Mouse (Mus musculus) kidney, adult 2 months (tissue): ENCODE data around the gene Wdr90. TPM values are rescaled to one million over a fixed set of nuclear protein-coding genes. Genes with fewer than 3 reads are reported as not detected.

Experiments
- DNase-seq: peaks from one replicate; pipeline ENCODE4 v3.0.0; 2021
- H3K27ac ChIP-seq: fragments of 200-500 bp; 2 replicates; pipeline ENCODE4 v1.5.1; 2012; ENCODE audit warnings: low read depth, low read length, control low read depth, inconsistent platforms; ENCODE audit not compliant: insufficient read depth
- H3K27me3 ChIP-seq: fragments of 200-500 bp; replicated peaks from 2 replicates; pipeline ENCODE4 v1.6.1; 2012; ENCODE audit warnings: mild to moderate bottlenecking, moderate library complexity, low read length, inconsistent platforms; ENCODE audit not compliant: control insufficient read depth, insufficient read depth
- H3K36me3 ChIP-seq: fragments of 200-500 bp; 2 replicates; pipeline ENCODE4 v1.6.1; 2012; ENCODE audit warnings: mild to moderate bottlenecking, moderate library complexity, low read length, inconsistent platforms; ENCODE audit not compliant: control insufficient read depth, insufficient read depth
- H3K4me1 ChIP-seq: fragments of 200-500 bp; 2 replicates; pipeline ENCODE4 v1.6.1; 2011; ENCODE audit warnings: low read length; ENCODE audit not compliant: control insufficient read depth, insufficient read depth
- H3K4me3 ChIP-seq: fragments of 200-500 bp; 2 replicates; pipeline ENCODE4 v1.5.1; 2011; ENCODE audit warnings: mild to moderate bottlenecking, low read depth, low read length, control low read depth; ENCODE audit not compliant: insufficient read depth
- CTCF ChIP-seq: fragments of 200-500 bp; conservative IDR thresholded peaks from 2 replicates; pipeline ENCODE4 v1.5.1; 2011; ENCODE audit warnings: low read depth, mild to moderate bottlenecking, control low read depth, low read length, moderate library complexity, mixed read lengths; ENCODE audit not compliant: insufficient read depth, insufficient read length
- POLR2A ChIP-seq: fragments of 200-500 bp; IDR thresholded peaks from one replicate; pipeline ENCODE4 v1.6.1; 2011; ENCODE audit warnings: low read depth, low read length, control low read depth
- WGBS: fragments of 180-500 bp; shearing (Covaris S2); methylation state at CpG from one replicate; pipeline ENCODE4 v1.1.7; 2018; 5-methylcytosine and 5-hydroxymethylcytosine counted together
- polyA plus RNA-seq: library from polyadenylated mRNA; depleted of rRNA; stranded (reverse); fragments of >200 nt; gene quantifications from 2 replicates; pipeline ENCODE4 v1.2.3, GENCODE M21; 2012

Wdr90 gene
- polyA plus RNA-seq, 1 experiment, result 23.8 TPM

GRCm38 (mm10) chr17:25838904-25839303 lies 22.4 kb downstream of the Wdr90 start:
- no peaks in the 10 kb centered on the region for H3K27me3 ChIP-seq
- WGBS, result 64% methylated on average over 4 of the region's 4 CpGs
- no peak for TF ChIP-seq POLR2A
- TF ChIP-seq CTCF, result no peak
- H3K27ac ChIP-seq, result peak overlapping the region; percentile 17; the same call in 1 of the 2 replicates
- peak; percentile 6 for DNase-seq
- no peaks in the 10 kb centered on the region; the same call in 1 of the 2 replicates for H3K36me3 ChIP-seq
- peaks cover 39% of the 10 kb centered on the region for H3K4me1 ChIP-seq
- H3K4me3 ChIP-seq, result no peak overlapping the region

- WGBS, result 50% methylated on average over 3 of the region's 3 CpGs
- no peak for TF ChIP-seq POLR2A
- no peak for TF ChIP-seq CTCF
- H3K27ac ChIP-seq, result no peak overlapping the region
- peaks cover 33% of the 10 kb centered on the region for H3K4me1 ChIP-seq
- no peaks in the 10 kb centered on the region for H3K27me3 ChIP-seq
- H3K36me3 ChIP-seq, result no peaks in the 10 kb centered on the region; the same call in 1 of the 2 replicates
- no peak overlapping the region for H3K4me3 ChIP-seq
- no peak for DNase-seq
Observed at GRCm38 (mm10) chr17:25837533-25837932, 23.8 kb downstream of the Wdr90 start.

- no peaks in the 10 kb centered on the region; the same call in 1 of the 2 replicates for H3K36me3 ChIP-seq
- H3K4me3 ChIP-seq, result peak within 1 kb of the TSS; percentile 26
- WGBS, result 2% methylated on average over 29 of the region's 29 CpGs
- DNase-seq, result peak; percentile 79
- TF ChIP-seq POLR2A, result peak; percentile 66
- TF ChIP-seq CTCF, result no peak
- H3K4me1 ChIP-seq, result peaks cover 33% of the 10 kb centered on the region
- peak within 1 kb of the TSS; percentile 49 for H3K27ac ChIP-seq
- H3K27me3 ChIP-seq, result no peaks in the 10 kb centered on the region
Observed at GRCm38 (mm10) chr17:25837076-25837410, 24.3 kb downstream of the Wdr90 start, which contains the start of gene Rhbdl1. Gene Rhbdl1, minus strand, starts transcription at chr17:25837295.

- H3K4me3 ChIP-seq, result peak overlapping the region; percentile 26
- TF ChIP-seq POLR2A (peak; percentile 18), CTCF (no peak)
- DNase-seq, result peak; percentile 68
- peaks cover 37% of the 10 kb centered on the region for H3K4me1 ChIP-seq
- H3K27me3 ChIP-seq, result no peaks in the 10 kb centered on the region
- WGBS, result 9% methylated on average over 23 of the region's 23 CpGs
- H3K36me3 ChIP-seq, result no peaks in the 10 kb centered on the region; the same call in 1 of the 2 replicates
- H3K27ac ChIP-seq, result peak overlapping the region; percentile 49
Observed at GRCm38 (mm10) chr17:25836397-25837075, 24.8 kb downstream of the Wdr90 start.

GRCm38 (mm10) chr17:25835816-25836215 lies 25.5 kb downstream of the Wdr90 start:
- WGBS, result 59% methylated on average over 16 of the region's 16 CpGs
- no peaks in the 10 kb centered on the region for H3K27me3 ChIP-seq
- peaks cover 38% of the 10 kb centered on the region for H3K4me1 ChIP-seq
- peak overlapping the region; percentile 74 for H3K4me3 ChIP-seq
- no peaks in the 10 kb centered on the region; the same call in 1 of the 2 replicates for H3K36me3 ChIP-seq
- peak; percentile 37 for DNase-seq
- peak overlapping the region; percentile 49 for H3K27ac ChIP-seq
- no peak for TF ChIP-seq CTCF

- Histone ChIP-seq H3K27me3 (no peaks in the 10 kb centered on the region), H3K4me1 (peaks cover 38% of the 10 kb centered on the region), H3K27ac (no peak overlapping the region), H3K4me3 (peak overlapping the region; percentile 74; the same call in 1 of the 2 replicates), H3K36me3 (no peaks in the 10 kb centered on the region; the same call in 1 of the 2 replicates)
- TF ChIP-seq POLR2A (no peak), CTCF (no peak)
- 60% methylated on average over 7 of the region's 7 CpGs for WGBS
- DNase-seq, result peak; percentile 14
Observed at GRCm38 (mm10) chr17:25835301-25835700, 26.0 kb downstream of the Wdr90 start.

GRCm38 (mm10) chr17:25834595-25835222 lies 26.6 kb downstream of the Wdr90 start:
- no peaks in the 10 kb centered on the region; the same call in 1 of the 2 replicates for H3K36me3 ChIP-seq
- TF ChIP-seq CTCF, result no peak
- TF ChIP-seq POLR2A, result no peak
- peak; percentile 12 for DNase-seq
- no peaks in the 10 kb centered on the region for H3K27me3 ChIP-seq
- peak overlapping the region; percentile 8; the same call in 1 of the 2 replicates for H3K27ac ChIP-seq
- H3K4me1 ChIP-seq, result peaks cover 38% of the 10 kb centered on the region
- 41% methylated on average over 12 of the region's 12 CpGs for WGBS
- peak overlapping the region; percentile 74 for H3K4me3 ChIP-seq
